Mouse (Mus musculus) megakaryocyte, adult 5-6 weeks (primary cell): ENCODE data around the gene Ttc32. TPM values are rescaled to one million over a fixed set of nuclear protein-coding genes. Genes with fewer than 3 reads are reported as not detected.
A peak's percentile ranks its signal among the peaks of the same experiment; 100 is the strongest.

Experiments used
- ATAC-seq: 2 replicates; pipeline ENCODE4 v1.8.0; 2016; ENCODE audit warnings: mild to moderate bottlenecking, inconsistent platforms; ENCODE audit not compliant: poor library complexity, severe bottlenecking
- total RNA-seq, 2 experiments: library from RNA; stranded (forward) in 1 of 2; stranded (reverse) in 1 of 2; fragments of 153-499, 151-499 nt in 1 of 2; fragments of 221-1000, 200-1000 nt in 1 of 2; gene quantifications; 2 replicates each; pipeline versions ENCODE4 v1.2.3 to v1.2.4; 2015 to 2017

Ttc32 gene
- total RNA-seq, 2 experiments from 2014 or later = 16.1 to 33.5 TPM

GRCm38 (mm10) chr12:9044666-9045065, 14.9 kb downstream of the Ttc32 start:
- ATAC-seq = no peak

GRCm38 (mm10) chr12:9046674-9047073, 16.9 kb downstream of the Ttc32 start:
- no peak for ATAC-seq

DNA sequence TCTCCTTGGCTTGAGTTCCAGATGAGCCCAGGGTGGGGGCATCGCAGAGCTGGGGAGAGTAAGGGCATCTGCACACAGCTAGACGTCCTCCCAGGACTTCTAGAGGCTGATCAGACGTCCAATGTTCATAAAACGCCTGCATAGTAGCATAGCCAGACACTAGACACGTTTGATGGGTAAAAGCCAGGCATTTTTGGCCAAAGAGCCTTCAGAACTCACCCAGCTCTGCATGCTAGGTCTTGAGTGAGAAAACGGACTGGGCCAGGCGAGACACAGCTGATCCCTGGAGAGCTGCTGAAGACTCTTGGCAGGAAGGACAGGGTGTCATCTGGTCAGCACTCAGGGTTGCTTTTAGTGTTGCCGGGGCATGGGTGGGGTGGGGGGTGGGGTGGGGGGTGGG, 18.3 kb downstream of the Ttc32 start:
- no peak for ATAC-seq

DNA sequence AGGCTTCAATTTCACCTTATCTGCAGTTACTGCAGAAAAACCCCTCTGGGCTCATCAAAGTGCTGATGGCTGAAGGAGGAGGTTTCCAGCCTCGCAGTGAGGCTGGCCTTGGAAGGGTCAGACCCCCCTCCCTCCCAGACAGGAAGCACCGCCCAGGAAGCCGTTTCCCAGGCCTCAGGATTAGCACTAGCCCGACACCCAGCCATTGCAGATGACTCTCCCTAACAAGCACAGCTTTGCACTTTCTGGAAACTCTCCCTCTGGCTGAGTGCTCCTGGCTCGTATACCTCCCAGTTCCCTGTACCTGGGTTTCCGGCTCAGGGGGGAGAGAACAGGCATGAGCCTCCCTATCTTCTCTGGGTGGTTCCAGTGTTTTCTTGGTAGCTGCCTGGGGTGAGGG, 21.0 kb downstream of the Ttc32 start:
- ATAC-seq = no peak

- ATAC-seq = peak; percentile 91
Observed at GRCm38 (mm10) chr12:9052075-9052829, 22.5 kb downstream of the Ttc32 start.

- no peak for ATAC-seq
Observed at GRCm38 (mm10) chr12:9053345-9053744, 23.5 kb downstream of the Ttc32 start.

DNA sequence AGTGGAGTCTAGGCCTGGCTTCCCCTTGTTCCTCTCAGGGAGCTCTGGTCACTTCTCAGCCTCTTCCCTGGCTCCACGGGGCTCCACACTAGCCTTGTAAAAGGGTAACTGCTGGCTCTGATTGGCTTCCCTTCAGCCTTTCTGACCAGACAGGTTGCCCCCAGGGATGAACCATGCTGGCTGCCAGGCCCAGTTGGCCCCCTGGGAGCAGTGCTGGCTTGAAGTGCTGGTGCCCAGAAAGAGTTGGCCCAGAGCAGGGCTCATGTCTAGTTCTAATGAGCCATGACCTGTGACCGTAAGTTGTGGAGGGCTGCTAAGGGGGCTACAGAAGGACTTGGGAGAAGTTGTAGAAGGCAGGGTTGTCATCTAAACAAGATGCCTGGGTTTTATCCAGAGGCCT, 24.2 kb downstream of the Ttc32 start:
- ATAC-seq = no peak

GRCm38 (mm10) chr12:9055269-9055668, 25.5 kb downstream of the Ttc32 start:
- ATAC-seq = no peak

GRCm38 (mm10) chr12:9059502-9059901, 29.7 kb downstream of the Ttc32 start:
- ATAC-seq = no peak

DNA sequence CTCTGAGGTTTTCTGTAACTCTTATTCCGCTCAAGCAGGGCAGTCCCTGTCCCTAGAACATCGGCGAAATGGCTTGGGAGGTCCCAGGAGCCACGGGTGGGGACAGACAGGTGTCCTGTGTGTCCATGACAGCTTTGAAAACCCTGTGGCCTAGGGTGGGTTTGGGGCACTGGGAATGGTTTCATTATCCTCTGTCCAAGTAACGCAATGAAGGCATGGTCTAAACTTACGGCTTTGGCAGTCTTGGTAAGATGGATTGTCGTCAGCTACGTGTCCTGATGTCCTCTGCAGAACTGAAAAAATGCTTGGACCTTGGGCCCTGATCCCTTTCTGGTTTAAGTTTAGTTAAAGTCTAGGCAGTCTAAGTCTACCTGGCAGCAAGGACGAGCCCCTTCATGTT, 30.2 kb downstream of the Ttc32 start:
- no peak for ATAC-seq

DNA sequence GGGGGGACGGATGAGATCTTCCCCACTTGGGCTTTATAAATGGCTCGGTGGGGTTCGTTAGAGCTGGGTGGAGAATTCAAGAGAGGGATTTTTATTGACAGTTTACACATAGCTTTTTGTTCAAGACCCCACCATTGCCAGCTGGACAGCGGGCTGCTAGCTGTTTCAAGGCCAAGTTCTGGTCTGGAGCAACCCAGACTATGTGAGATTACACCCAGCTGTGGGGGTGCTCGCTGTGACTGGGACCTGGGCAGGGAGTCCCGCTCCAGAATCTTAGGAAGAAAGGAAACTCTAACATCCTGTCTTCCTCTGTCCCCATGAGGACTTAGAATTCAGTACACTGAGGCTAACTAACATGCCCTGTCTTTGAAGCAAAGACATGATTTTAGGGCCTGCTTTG, 33.8 kb downstream of the Ttc32 start:
- ATAC-seq = no peak

DNA sequence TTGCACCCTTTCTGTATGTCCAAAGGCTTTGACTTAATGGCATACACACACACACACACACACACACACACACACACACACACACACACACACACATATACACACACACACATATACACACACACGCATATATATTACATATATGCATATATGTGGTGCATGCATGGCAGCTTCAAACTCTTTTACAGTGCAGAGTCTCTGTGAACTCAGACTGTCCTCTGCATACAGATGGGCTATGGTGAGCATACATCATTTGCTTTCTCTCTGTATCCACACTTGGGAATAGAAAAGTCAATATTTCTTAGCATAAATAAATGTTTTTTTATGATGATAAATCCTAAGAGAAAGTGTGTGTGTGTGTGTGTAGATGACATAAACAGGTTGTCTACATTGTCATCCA, 41.3 kb downstream of the Ttc32 start:
- no peak for ATAC-seq

DNA sequence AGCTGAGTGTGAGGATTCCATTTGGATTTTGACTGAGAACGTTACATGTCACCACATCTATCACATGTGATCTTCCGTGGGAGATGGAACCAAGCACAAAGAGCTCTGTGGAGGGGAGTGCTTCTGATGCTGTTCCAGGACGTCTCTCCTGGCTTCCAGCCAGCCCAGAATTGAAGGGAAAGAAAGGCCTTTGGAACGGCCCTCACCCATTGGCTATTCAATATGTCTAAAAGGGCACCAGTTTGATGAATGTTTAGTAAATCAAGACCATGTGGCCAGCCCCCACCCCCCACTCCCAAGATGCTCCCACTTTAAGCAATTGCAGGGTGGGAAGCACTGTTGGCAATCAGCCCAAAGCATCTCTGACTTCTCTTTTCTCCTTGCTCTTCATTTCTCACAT, 41.7 kb downstream of the Ttc32 start:
- no peak for ATAC-seq

- no peak for ATAC-seq
Observed at GRCm38 (mm10) chr12:9077554-9078125, 47.8 kb downstream of the Ttc32 start.

GRCm38 (mm10) chr12:9090226-9090625, 60.4 kb downstream of the Ttc32 start:
- ATAC-seq = no peak

Other genes with a start within 250 kb of the Ttc32 start
- gene Laptm4a, start 108.3 kb upstream of the Ttc32 start, total RNA-seq (2015) = 121 and 132 TPM in 2 replicates
- 192 and 195 TPM in 2 replicates for gene Laptm4a, start 108.3 kb upstream of the Ttc32 start, total RNA-seq (2017)
- not detected in 2 replicates for gene Matn3, start 82.1 kb upstream of the Ttc32 start, total RNA-seq (2015)
- 0.12 TPM in 1 of 2 replicates, not detected in the other for gene Matn3, start 82.1 kb upstream of the Ttc32 start, total RNA-seq (2017)
- gene Wdr35, start 56.1 kb upstream of the Ttc32 start, total RNA-seq (2015) = 1.1 and 1.4 TPM in 2 replicates
- gene Wdr35, start 56.1 kb upstream of the Ttc32 start, total RNA-seq (2017) = 0.44 and 1.2 TPM in 2 replicates